Mouse (Mus musculus) liver, embryonic 14.5 days (tissue): ENCODE measurements around the gene Hoxa3. TPM values are rescaled to one million over a fixed set of nuclear protein-coding genes. Genes with fewer than 3 reads are reported as not detected.
A peak's percentile ranks its signal among the peaks of the same experiment; 100 is the strongest.

Source experiments
- ATAC-seq: fragments of 200-750 bp; cut with Nextera tagmentation; 2 replicates; pipeline ENCODE4 v1.8.0; 2017; ENCODE audit warnings: moderate number of reproducible peaks, mild to moderate bottlenecking, moderate library complexity; ENCODE audit not compliant: insufficient read depth
- DNase-seq, 3 experiments: peaks; one replicate each; pipeline ENCODE4 v3.0.0-alpha.2; 2012 to 2013; ENCODE audit warnings: low read depth in 3 of 3, low spot score in 3 of 3
- H3K27ac ChIP-seq: fragments of 300-500 bp; sonication (generic); 2 replicates; pipeline ENCODE4 v1.5.1; 2014; ENCODE audit warnings: moderate library complexity, mild to moderate bottlenecking, control low read depth, inconsistent platforms
- H3K27me3 ChIP-seq: fragments of 300-500 bp; sonication (generic); 2 replicates; pipeline ENCODE4 v1.6.1; 2014; ENCODE audit warnings: mild to moderate bottlenecking, low read length, moderate library complexity; ENCODE audit not compliant: control insufficient read depth, insufficient read depth
- H3K36me3 ChIP-seq: fragments of 300-500 bp; sonication (generic); replicated peaks from 2 replicates; pipeline ENCODE4 v1.6.1; 2014; ENCODE audit warnings: low read depth; ENCODE audit not compliant: control insufficient read depth, insufficient read depth
- H3K4me1 ChIP-seq, 2 experiments: fragments of 200-500 bp in 1 of 2; fragments of 300-500 bp in 1 of 2; sonication (generic) in 1 of 2; replicated peaks; 2 replicates each; pipeline ENCODE4 v1.6.1; 2012 to 2014; ENCODE audit warnings: antibody characterized with exemption in 1 of 2, inconsistent platforms in 1 of 2, low read length in 1 of 2; ENCODE audit not compliant: control insufficient read depth in 2 of 2, insufficient read depth in 2 of 2
- H3K4me2 ChIP-seq: fragments of 300-500 bp; sonication (generic); 2 replicates; pipeline ENCODE4 v1.6.1; 2014; ENCODE audit warnings: low read depth, mild to moderate bottlenecking, control low read depth, moderate library complexity
- H3K4me3 ChIP-seq, 2 experiments: fragments of 200-500 bp in 1 of 2; fragments of 300-500 bp in 1 of 2; sonication (generic) in 1 of 2; 2 replicates each; pipeline ENCODE4 v1.5.1; 2012 to 2014; ENCODE audit warnings: low read depth in 2 of 2, low read length in 2 of 2, mild to moderate bottlenecking in 2 of 2, control low read depth in 1 of 2, inconsistent platforms in 1 of 2, moderate library complexity in 1 of 2; ENCODE audit not compliant: insufficient read depth in 1 of 2
- H3K9ac ChIP-seq: fragments of 300-500 bp; sonication (generic); replicated peaks from 2 replicates; pipeline ENCODE4 v1.6.1; 2014; ENCODE audit warnings: mild to moderate bottlenecking, control low read depth, moderate library complexity
- H3K9me3 ChIP-seq: fragments of 300-500 bp; sonication (generic); 2 replicates; pipeline ENCODE4 v1.6.1; 2016; ENCODE audit warnings: low read length, mixed read lengths; ENCODE audit not compliant: control insufficient read depth
- CTCF ChIP-seq: IDR thresholded peaks from 2 replicates; pipeline ENCODE4 v1.5.1; 2016; ENCODE audit warnings: antibody characterized with exemption, low read depth, control low read depth
- EP300 ChIP-seq: IDR thresholded peaks from 2 replicates; pipeline ENCODE4 v1.6.1; 2016; ENCODE audit warnings: antibody characterized with exemption, low read depth
- WGBS: fragments of 180-500 bp; shearing (Covaris S2); extraction: QIAGEN DNeasy Blood & Tissue Kit; methylation state at CpG from one replicate; pipeline ENCODE4 v1.1.7; 2014; ENCODE audit not compliant: insufficient replicate concordance; 5-methylcytosine and 5-hydroxymethylcytosine counted together
- polyA plus RNA-seq, 2 experiments: library from polyadenylated mRNA; depleted of rRNA in 1 of 2; stranded (reverse) in 1 of 2; unstranded in 1 of 2; fragments of >200 nt; fragmentation: Nextera tagmentation in 1 of 2; extraction: Ambion mirVana in 1 of 2; gene quantifications; 2 replicates each; pipeline versions ENCODE4 v1.2.1 to v1.2.3; 2012 to 2014

Hoxa3 gene
- polyA plus RNA-seq, 2 experiments: 0.13 to 0.37 TPM

DNA sequence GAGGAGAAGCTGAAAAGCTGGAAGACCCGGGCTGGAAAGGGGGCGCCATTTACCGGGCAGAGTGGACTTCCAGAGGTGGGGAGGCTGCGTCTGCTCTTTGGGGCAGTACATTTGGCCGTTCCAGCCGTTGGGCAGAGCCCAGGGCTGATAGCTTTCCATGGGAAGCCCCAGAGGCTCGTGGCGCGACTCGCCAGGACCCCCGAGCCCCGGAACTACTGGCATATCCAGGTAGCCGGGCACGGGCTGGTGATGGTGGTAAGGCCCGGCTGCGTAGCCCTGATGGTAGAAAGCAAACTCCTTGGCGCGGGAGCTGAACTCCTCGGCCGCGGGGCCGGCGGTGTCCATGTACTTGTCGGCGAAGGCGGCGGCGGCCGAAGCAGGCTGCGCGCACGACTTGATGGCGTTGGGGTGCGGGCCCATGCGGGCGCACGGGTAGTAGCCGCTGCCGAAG lies 46.7 kb upstream of the Hoxa3 start:
- H3K9me3 ChIP-seq: no peaks in the 10 kb centered on the region
- H3K4me3 ChIP-seq: peak overlapping the region in 1 of 2 experiments; percentile 47; a peak in 1 of 4 replicates
- no peaks in the 10 kb centered on the region for H3K4me1 ChIP-seq
- peak overlapping the region; percentile 50; the same call in 1 of the 2 replicates for H3K4me2 ChIP-seq
- peaks cover 96% of the 10 kb centered on the region for H3K27me3 ChIP-seq
- no peak overlapping the region for H3K9ac ChIP-seq
- ATAC-seq (no peak), DNase-seq (no peak)
- no peaks in the 10 kb centered on the region for H3K36me3 ChIP-seq
- H3K27ac ChIP-seq: no peak overlapping the region
- WGBS: 2% methylated on average over 39 of the region's 39 CpGs
- TF ChIP-seq CTCF: no peak

- no peak overlapping the region for H3K4me2 ChIP-seq
- peaks cover 93% of the 10 kb centered on the region for H3K27me3 ChIP-seq
- H3K36me3 ChIP-seq: no peaks in the 10 kb centered on the region
- no peaks in the 10 kb centered on the region for H3K4me1 ChIP-seq
- WGBS: 1% methylated on average over 25 of the region's 25 CpGs
- no peak overlapping the region for H3K9ac ChIP-seq
- no peak for ATAC-seq
- no peak for DNase-seq
- no peak overlapping the region for H3K27ac ChIP-seq
- no peaks in the 10 kb centered on the region for H3K9me3 ChIP-seq
- TF ChIP-seq EP300: no peak
- no peak for TF ChIP-seq CTCF
- no peak overlapping the region for H3K4me3 ChIP-seq
Measured at GRCm38 (mm10) chr6:52259081-52259790, 46.1 kb upstream of the Hoxa3 start.

- Histone ChIP-seq H3K4me2 (no peak overlapping the region), H3K4me1 (no peaks in the 10 kb centered on the region), H3K36me3 (no peaks in the 10 kb centered on the region), H3K4me3 (no peak overlapping the region), H3K27me3 (peaks cover 93% of the 10 kb centered on the region), H3K9ac (no peak overlapping the region), H3K9me3 (no peaks in the 10 kb centered on the region), H3K27ac (no peak overlapping the region)
- DNase-seq (peak; percentile 31 to 35 (median 32)), ATAC-seq (no peak)
- WGBS: under 1% methylated on average over 6 of the region's 6 CpGs
- TF ChIP-seq CTCF (peak; percentile 57), EP300 (no peak)
Measured at GRCm38 (mm10) chr6:52256956-52257355, 43.8 kb upstream of the Hoxa3 start.

DNA sequence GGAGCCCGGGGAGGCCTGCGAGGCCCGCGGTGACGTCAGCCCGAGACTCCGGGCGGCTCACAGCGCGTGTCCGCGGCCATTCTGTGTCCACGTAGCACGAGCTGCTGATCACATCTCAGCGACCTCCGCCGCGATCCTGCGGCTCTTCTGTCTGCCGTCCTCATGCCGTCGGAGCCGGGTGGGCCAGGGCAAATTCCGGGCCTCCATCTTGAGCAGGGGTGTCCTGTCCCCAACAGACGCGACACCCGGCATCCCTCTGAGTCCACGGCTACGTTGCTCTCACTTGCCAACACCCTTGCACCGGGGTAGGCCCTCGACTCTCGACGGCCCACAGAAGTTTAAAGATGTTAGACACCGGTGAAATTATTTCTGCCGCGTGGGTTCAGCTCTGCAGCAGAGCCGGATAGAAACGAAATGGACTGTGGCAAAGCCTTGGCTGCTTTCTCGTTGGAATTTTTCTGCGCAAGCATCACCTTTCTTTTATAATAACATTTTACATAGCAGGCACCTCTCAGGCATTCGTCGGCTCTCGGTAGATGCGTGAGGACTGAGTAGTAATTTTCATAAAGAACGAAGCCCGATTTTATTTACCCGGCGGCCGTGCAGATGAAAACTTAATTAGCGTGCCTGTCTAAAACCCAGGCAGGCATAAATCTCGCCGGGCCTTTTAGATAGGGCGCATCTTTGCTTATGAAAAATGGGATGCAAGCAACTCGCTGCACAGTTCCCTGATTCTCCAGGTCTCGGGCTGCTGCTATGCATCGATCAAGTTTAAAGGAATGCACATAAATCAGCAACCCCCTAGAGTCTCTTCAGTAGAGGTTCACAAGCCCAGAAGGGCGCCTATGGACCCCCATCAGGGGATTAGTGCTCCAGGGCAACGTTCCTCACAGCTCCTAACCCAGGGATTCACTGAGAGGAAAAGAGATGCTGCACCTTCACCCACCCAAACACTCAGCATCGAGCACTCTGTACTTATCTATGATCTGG lies 40.7 kb upstream of the Hoxa3 start:
- no peak for TF ChIP-seq CTCF
- no peak for TF ChIP-seq EP300
- Histone ChIP-seq H3K4me2 (no peak overlapping the region), H3K9me3 (no peaks in the 10 kb centered on the region), H3K27ac (no peak overlapping the region), H3K9ac (no peak overlapping the region), H3K27me3 (peaks cover 91% of the 10 kb centered on the region), H3K4me1 (no peaks in the 10 kb centered on the region), H3K4me3 (no peak overlapping the region), H3K36me3 (no peaks in the 10 kb centered on the region)
- WGBS: 2% methylated on average over 59 of the region's 59 CpGs
- DNase-seq (no peak), ATAC-seq (no peak)

- DNase-seq (no peak), ATAC-seq (no peak)
- no peak overlapping the region for H3K4me3 ChIP-seq
- H3K9me3 ChIP-seq: no peaks in the 10 kb centered on the region
- H3K9ac ChIP-seq: no peak overlapping the region
- WGBS: under 1% methylated on average over 35 of the region's 35 CpGs
- H3K4me1 ChIP-seq: no peaks in the 10 kb centered on the region
- no peak for TF ChIP-seq CTCF
- no peak for TF ChIP-seq EP300
- peaks cover 91% of the 10 kb centered on the region for H3K27me3 ChIP-seq
- no peak overlapping the region for H3K4me2 ChIP-seq
- no peaks in the 10 kb centered on the region for H3K36me3 ChIP-seq
- H3K27ac ChIP-seq: no peak overlapping the region
Measured at GRCm38 (mm10) chr6:52252775-52253376, 39.7 kb upstream of the Hoxa3 start.
